Mouse (Mus musculus) neural tube, embryonic 13.5 days (tissue): ENCODE measurements around the gene Lrmda. TPM values are rescaled to one million over a fixed set of nuclear protein-coding genes. Genes with fewer than 3 reads are reported as not detected.

ENCODE experiments used
- ATAC-seq: fragments of 200-750 bp; cut with Nextera tagmentation; 2 replicates; pipeline ENCODE4 v1.8.0; 2017; ENCODE audit warnings: low read depth, mild to moderate bottlenecking, moderate TSS enrichment, moderate library complexity
- H3K27ac ChIP-seq: fragments of 300-500 bp; sonication (generic); replicated peaks from 2 replicates; pipeline ENCODE4 v1.5.1; 2015; ENCODE audit warnings: moderate library complexity, mild to moderate bottlenecking, inconsistent platforms
- H3K27me3 ChIP-seq: fragments of 300-500 bp; sonication (generic); 2 replicates; pipeline ENCODE4 v1.6.1; 2015; ENCODE audit warnings: mild to moderate bottlenecking, inconsistent platforms
- H3K36me3 ChIP-seq: fragments of 300-500 bp; sonication (generic); 2 replicates; pipeline ENCODE4 v1.6.1; 2015; ENCODE audit warnings: mild to moderate bottlenecking, inconsistent platforms
- H3K4me1 ChIP-seq: fragments of 300-500 bp; sonication (generic); replicated peaks from 2 replicates; pipeline ENCODE4 v1.6.1; 2015; ENCODE audit warnings: inconsistent platforms
- H3K4me2 ChIP-seq: fragments of 300-500 bp; sonication (generic); 2 replicates; pipeline ENCODE4 v1.6.1; 2015; ENCODE audit warnings: inconsistent platforms, mild to moderate bottlenecking, moderate library complexity
- H3K4me3 ChIP-seq: fragments of 300-500 bp; sonication (generic); 2 replicates; pipeline ENCODE4 v1.5.1; 2015; ENCODE audit warnings: mild to moderate bottlenecking, inconsistent platforms
- H3K9ac ChIP-seq: fragments of 300-500 bp; sonication (generic); 2 replicates; pipeline ENCODE4 v1.6.1; 2015; ENCODE audit warnings: moderate library complexity, mild to moderate bottlenecking, inconsistent platforms
- H3K9me3 ChIP-seq: fragments of 300-500 bp; sonication (generic); 2 replicates; pipeline ENCODE4 v1.6.1; 2016; ENCODE audit warnings: inconsistent platforms
- WGBS: fragments of 180-500 bp; shearing (Covaris S2); methylation state at CpG from one replicate; pipeline ENCODE4 v1.1.7; 2015; 5-methylcytosine and 5-hydroxymethylcytosine counted together
- polyA plus RNA-seq: library from polyadenylated mRNA; unstranded; fragments of >200 nt; fragmentation: Nextera tagmentation; extraction: Ambion mirVana; gene quantifications from 2 replicates; pipeline ENCODE4 v1.2.1, GENCODE M21; 2015

The Lrmda gene
- polyA plus RNA-seq, 1 experiment from 2014 or later: not detected

DNA sequence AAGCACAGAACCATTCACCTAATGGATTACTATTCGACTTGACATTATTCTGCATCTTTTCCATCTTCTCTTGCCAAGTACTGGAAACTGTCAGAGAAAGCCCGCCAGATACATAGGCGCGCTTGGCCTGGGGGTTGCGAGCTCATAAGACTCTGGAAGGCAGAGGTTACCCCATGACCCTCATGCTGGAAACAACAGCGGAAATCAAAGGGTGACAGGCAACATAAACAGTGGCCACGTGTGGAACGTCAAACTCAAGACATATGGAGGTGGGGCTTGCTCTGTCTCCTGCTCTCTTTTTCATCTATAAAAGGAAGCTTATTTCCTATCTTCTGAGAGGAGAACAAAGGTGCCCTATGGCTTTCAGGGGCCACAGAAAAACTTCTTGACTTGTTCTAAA lies 351.6 kb downstream of the Lrmda start:
- Histone ChIP-seq H3K9me3 (0 out of 2 replicates have a peak, but pooled peaks cover 3% of the 10 kb centered on the region), H3K36me3 (no peaks in the 10 kb centered on the region), H3K27ac (no peak overlapping the region), H3K4me3 (no peak overlapping the region), H3K4me2 (no peak overlapping the region), H3K9ac (no peak overlapping the region), H3K4me1 (no peaks in the 10 kb centered on the region; the same call in 1 of the 2 replicates), H3K27me3 (no peaks in the 10 kb centered on the region; the same call in 1 of the 2 replicates)
- ATAC-seq: no peak
- 77% methylated on average over 8 of the region's 8 CpGs for WGBS

GRCm38 (mm10) chr14:22372666-22373360 lies 353.3 kb downstream of the Lrmda start:
- 90% methylated on average over 9 of the region's 9 CpGs for WGBS
- no peak for ATAC-seq
- Histone ChIP-seq H3K4me3 (no peak overlapping the region), H3K4me1 (no peaks in the 10 kb centered on the region), H3K27ac (no peak overlapping the region), H3K9me3 (0 out of 2 replicates have a peak, but pooled peaks cover 3% of the 10 kb centered on the region), H3K4me2 (no peak overlapping the region), H3K36me3 (no peaks in the 10 kb centered on the region), H3K27me3 (no peaks in the 10 kb centered on the region; the same call in 1 of the 2 replicates), H3K9ac (no peak overlapping the region)

DNA sequence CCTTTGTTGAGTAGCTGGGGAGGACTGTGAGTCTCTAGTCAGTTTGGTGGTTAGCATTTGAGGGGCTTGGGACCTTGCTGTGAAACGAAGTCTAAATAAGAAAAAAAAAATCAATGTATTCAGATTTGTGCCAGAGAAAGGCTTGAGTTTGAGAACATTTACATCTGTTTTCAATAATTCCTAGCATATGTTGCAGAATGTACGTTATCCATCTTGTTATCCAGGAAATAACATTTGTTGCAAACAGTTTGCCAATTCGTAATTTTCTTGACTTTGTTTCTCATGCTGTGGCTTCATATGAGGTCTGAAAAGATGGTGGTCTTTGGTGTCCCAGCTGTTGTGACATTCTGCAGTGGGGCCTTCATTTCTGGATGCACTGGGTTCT lies 353.8 kb downstream of the Lrmda start:
- Histone ChIP-seq H3K36me3 (no peaks in the 10 kb centered on the region), H3K4me3 (no peak overlapping the region), H3K4me1 (no peaks in the 10 kb centered on the region), H3K27ac (no peak overlapping the region), H3K9ac (no peak overlapping the region), H3K27me3 (no peaks in the 10 kb centered on the region; the same call in 1 of the 2 replicates), H3K4me2 (no peak overlapping the region), H3K9me3 (0 out of 2 replicates have a peak, but pooled peaks cover 3% of the 10 kb centered on the region)
- ATAC-seq: no peak
- WGBS: 76% methylated on average over 3 of the region's 3 CpGs

- no peaks in the 10 kb centered on the region; the same call in 1 of the 2 replicates for H3K27me3 ChIP-seq
- no peak for ATAC-seq
- H3K4me3 ChIP-seq: no peak overlapping the region
- no peaks in the 10 kb centered on the region for H3K9me3 ChIP-seq
- H3K9ac ChIP-seq: no peak overlapping the region
- H3K4me1 ChIP-seq: no peaks in the 10 kb centered on the region
- WGBS: 95% methylated on average over 1 of the region's 1 CpGs
- H3K27ac ChIP-seq: no peak overlapping the region
- no peak overlapping the region for H3K4me2 ChIP-seq
- H3K36me3 ChIP-seq: no peaks in the 10 kb centered on the region
Measured at GRCm38 (mm10) chr14:22377148-22377547, 357.6 kb downstream of the Lrmda start.

GRCm38 (mm10) chr14:22382101-22382500 lies 362.6 kb downstream of the Lrmda start:
- H3K4me1 ChIP-seq: peaks cover 10% of the 10 kb centered on the region; the same call in 1 of the 2 replicates
- 82% methylated on average over 4 of the region's 4 CpGs for WGBS

DNA sequence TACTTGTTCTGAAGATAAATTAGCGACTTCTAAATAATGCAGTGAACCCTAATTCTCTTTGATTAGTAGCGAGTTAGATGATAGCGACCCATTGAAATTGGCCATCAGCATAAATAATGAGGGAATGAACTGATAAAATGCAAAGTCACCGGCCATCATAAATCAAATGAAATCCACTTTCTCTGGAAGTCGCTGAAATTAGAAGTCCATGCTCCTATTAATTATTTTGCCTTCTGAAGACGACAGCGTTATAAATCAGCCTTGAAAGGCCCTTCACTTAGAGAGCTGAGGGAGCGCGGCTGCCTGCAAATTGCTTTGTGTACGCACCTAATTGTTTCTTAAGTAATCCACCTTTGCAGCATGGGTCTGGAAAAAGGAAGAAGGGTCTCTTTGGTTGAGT lies 374.1 kb downstream of the Lrmda start:
- H3K36me3 ChIP-seq: no peaks in the 10 kb centered on the region
- no peak for ATAC-seq
- H3K9me3 ChIP-seq: peaks cover 7% of the 10 kb centered on the region; the same call in 1 of the 2 replicates
- no peak overlapping the region for H3K4me2 ChIP-seq
- no peaks in the 10 kb centered on the region; the same call in 1 of the 2 replicates for H3K4me1 ChIP-seq
- no peak overlapping the region for H3K9ac ChIP-seq
- H3K27me3 ChIP-seq: no peaks in the 10 kb centered on the region
- H3K4me3 ChIP-seq: no peak overlapping the region
- no peak overlapping the region for H3K27ac ChIP-seq
- WGBS: 43% methylated on average over 10 of the region's 10 CpGs

More at GRCm38 (mm10) chr14:22382101-22382500, 362.6 kb downstream of the Lrmda start:
- Histone ChIP-seq H3K27ac (no peak overlapping the region), H3K4me2 (no peak overlapping the region), H3K9me3 (no peaks in the 10 kb centered on the region), H3K36me3 (no peaks in the 10 kb centered on the region), H3K27me3 (no peaks in the 10 kb centered on the region), H3K9ac (no peak overlapping the region), H3K4me3 (no peak overlapping the region)
- no peak for ATAC-seq

GRCm38 (mm10) chr14:22402411-22402810 lies 382.9 kb downstream of the Lrmda start:
- Histone ChIP-seq H3K9ac (no peak overlapping the region), H3K4me3 (no peak overlapping the region), H3K4me2 (no peak overlapping the region), H3K27ac (0 out of 2 replicates have a peak overlapping the region, but pooled peaks have one; percentile 15), H3K4me1 (peaks cover 23% of the 10 kb centered on the region), H3K36me3 (no peaks in the 10 kb centered on the region), H3K9me3 (no peaks in the 10 kb centered on the region), H3K27me3 (no peaks in the 10 kb centered on the region)
- no peak for ATAC-seq
- 23% methylated on average over 4 of the region's 4 CpGs for WGBS

GRCm38 (mm10) chr14:22406623-22407022 lies 387.1 kb downstream of the Lrmda start:
- Histone ChIP-seq H3K4me1 (peaks cover 23% of the 10 kb centered on the region), H3K4me2 (no peak overlapping the region), H3K27me3 (no peaks in the 10 kb centered on the region), H3K36me3 (no peaks in the 10 kb centered on the region), H3K4me3 (no peak overlapping the region), H3K9ac (no peak overlapping the region), H3K9me3 (no peaks in the 10 kb centered on the region), H3K27ac (no peak overlapping the region)
- ATAC-seq: no peak
- WGBS: 84% methylated on average over 5 of the region's 5 CpGs

- Histone ChIP-seq H3K9ac (no peak overlapping the region), H3K9me3 (no peaks in the 10 kb centered on the region), H3K27ac (no peak overlapping the region), H3K4me2 (no peak overlapping the region), H3K4me3 (no peak overlapping the region), H3K27me3 (no peaks in the 10 kb centered on the region), H3K36me3 (no peaks in the 10 kb centered on the region), H3K4me1 (peaks cover 5% of the 10 kb centered on the region; the same call in 1 of the 2 replicates)
- no peak for ATAC-seq
- WGBS: 83% methylated on average over 1 of the region's 1 CpGs
Measured at GRCm38 (mm10) chr14:22410826-22411225, 391.3 kb downstream of the Lrmda start.

- no peak overlapping the region for H3K4me2 ChIP-seq
- H3K27ac ChIP-seq: no peak overlapping the region
- no peaks in the 10 kb centered on the region for H3K27me3 ChIP-seq
- WGBS: 86% methylated on average over 7 of the region's 7 CpGs
- no peak overlapping the region for H3K9ac ChIP-seq
- H3K4me3 ChIP-seq: no peak overlapping the region
- H3K4me1 ChIP-seq: no peaks in the 10 kb centered on the region
- 0 out of 2 replicates have a peak, but pooled peaks cover 4% of the 10 kb centered on the region for H3K9me3 ChIP-seq
- ATAC-seq: no peak
- no peaks in the 10 kb centered on the region for H3K36me3 ChIP-seq
Measured at GRCm38 (mm10) chr14:22413220-22413619, 393.7 kb downstream of the Lrmda start.

- Histone ChIP-seq H3K9ac (no peak overlapping the region), H3K27me3 (no peaks in the 10 kb centered on the region), H3K4me3 (no peak overlapping the region), H3K9me3 (0 out of 2 replicates have a peak, but pooled peaks cover 4% of the 10 kb centered on the region), H3K4me1 (no peaks in the 10 kb centered on the region), H3K27ac (no peak overlapping the region), H3K36me3 (no peaks in the 10 kb centered on the region), H3K4me2 (no peak overlapping the region)
- WGBS: 84% methylated on average over 3 of the region's 3 CpGs
- no peak for ATAC-seq
Measured at GRCm38 (mm10) chr14:22417706-22418105, 398.2 kb downstream of the Lrmda start.

DNA sequence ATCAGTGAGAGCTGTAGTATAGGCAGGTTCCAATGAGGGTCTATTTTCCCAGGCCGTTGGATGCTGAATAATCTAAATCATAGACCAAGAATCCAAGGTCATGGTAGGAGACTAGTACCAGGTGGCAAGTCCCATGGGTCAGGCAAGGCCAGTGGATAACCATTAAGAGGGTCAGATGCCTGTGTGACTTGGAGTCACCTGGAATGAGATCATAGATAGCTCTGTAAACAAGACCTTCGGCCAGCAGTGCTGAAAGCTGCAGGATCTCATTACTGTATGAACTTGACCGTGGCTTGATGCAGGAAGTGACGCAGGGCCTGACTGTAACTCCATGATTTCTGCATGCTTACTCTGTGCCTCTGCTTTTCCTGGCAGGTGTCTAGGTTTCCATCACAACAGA lies 402.2 kb downstream of the Lrmda start:
- H3K36me3 ChIP-seq: no peaks in the 10 kb centered on the region
- H3K27ac ChIP-seq: no peak overlapping the region
- 0 out of 2 replicates have a peak, but pooled peaks cover 4% of the 10 kb centered on the region for H3K9me3 ChIP-seq
- H3K27me3 ChIP-seq: no peaks in the 10 kb centered on the region
- no peak overlapping the region for H3K9ac ChIP-seq
- no peaks in the 10 kb centered on the region; the same call in 1 of the 2 replicates for H3K4me1 ChIP-seq
- no peak overlapping the region for H3K4me2 ChIP-seq
- no peak overlapping the region for H3K4me3 ChIP-seq
- 90% methylated on average over 4 of the region's 4 CpGs for WGBS
- no peak for ATAC-seq
